Mouse (Mus musculus) thymus, postnatal 14 days (tissue): ENCODE measurements around the gene 1700016K19Rik.
A peak's percentile ranks its signal among the peaks of the same experiment; 100 is the strongest.
"Not testable (repeated sequence)": the region's sequence is repeated elsewhere in the genome, so short reads cannot be mapped to it uniquely, and the experiment has no call there.

Source experiments
- DNase-seq: peaks from one replicate; pipeline ENCODE4 v3.0.0; 2021

The 1700016K19Rik gene

GRCm38 (mm10) chr11:75990965-75991835, 8.5 kb upstream of the 1700016K19Rik start:
- DNase-seq: no peak

- DNase-seq: peak; percentile 23
These were observed 7.8 kb upstream of the 1700016K19Rik start for GRCm38 (mm10) chr11:75991911-75992310.

GRCm38 (mm10) chr11:75992481-75992880, 7.2 kb upstream of the 1700016K19Rik start:
- DNase-seq: peak; percentile 55

GRCm38 (mm10) chr11:75994357-75994756, 5.4 kb upstream of the 1700016K19Rik start:
- no peak for DNase-seq

GRCm38 (mm10) chr11:76000701-76001100, 989 bp downstream of the 1700016K19Rik start:
- no peak for DNase-seq

GRCm38 (mm10) chr11:76001237-76001878, 1.6 kb downstream of the 1700016K19Rik start:
- DNase-seq: no peak

GRCm38 (mm10) chr11:76004276-76004675, 4.6 kb downstream of the 1700016K19Rik start:
- not testable (repeated sequence) for DNase-seq

GRCm38 (mm10) chr11:76008162-76008561, 8.4 kb downstream of the 1700016K19Rik start:
- DNase-seq: no peak

GRCm38 (mm10) chr11:76009101-76009500, 9.4 kb downstream of the 1700016K19Rik start:
- DNase-seq: no peak

- DNase-seq: no peak
These were observed 11.3 kb downstream of the 1700016K19Rik start for GRCm38 (mm10) chr11:76010838-76011624.

- DNase-seq: no peak
These were observed 15.5 kb downstream of the 1700016K19Rik start for GRCm38 (mm10) chr11:76015251-76015650.

GRCm38 (mm10) chr11:76015814-76016213, 16.1 kb downstream of the 1700016K19Rik start:
- no peak for DNase-seq

- DNase-seq: no peak
These were observed 20.2 kb downstream of the 1700016K19Rik start for GRCm38 (mm10) chr11:76019879-76020278.

GRCm38 (mm10) chr11:76020916-76021315, 21.2 kb downstream of the 1700016K19Rik start:
- DNase-seq: no peak

GRCm38 (mm10) chr11:76025080-76025583, 25.4 kb downstream of the 1700016K19Rik start:
- DNase-seq: no peak

GRCm38 (mm10) chr11:76026527-76027138, 26.9 kb downstream of the 1700016K19Rik start:
- peak; percentile 12 for DNase-seq

- peak; percentile 45 for DNase-seq
These were observed 27.7 kb downstream of the 1700016K19Rik start, which contains the start of gene Rflnb for GRCm38 (mm10) chr11:76027139-76028071. TSS of gene Rflnb (minus strand) at chr11:76027782.

- DNase-seq: no peak
These were observed 28.4 kb downstream of the 1700016K19Rik start for GRCm38 (mm10) chr11:76028072-76028465.

- DNase-seq: no peak
These were observed 33.6 kb downstream of the 1700016K19Rik start for GRCm38 (mm10) chr11:76033359-76033758.

- no peak for DNase-seq
These were observed 34.1 kb downstream of the 1700016K19Rik start for GRCm38 (mm10) chr11:76033836-76034235.

GRCm38 (mm10) chr11:76035182-76035581, 35.5 kb downstream of the 1700016K19Rik start:
- no peak for DNase-seq
